In genomic region chr10:42273403-42273759, GRCm38 (mm10) we compare ENCODE assay signal across 9 mouse cellular contexts. TPM values are rescaled to one million over a fixed set of nuclear protein-coding genes. Genes with fewer than 3 reads are reported as not detected.
DNase-seq lines count a peak whose midpoint lies in the region; ATAC-seq and TF ChIP-seq lines count a peak whose summit lies in the region.
"Had no signal": no experiment of that assay in that cellular context is flagged by ENCODE, and none has a peak within 500 bp of the region (broad histone marks: within the 10 kb centered on the region; RNA-seq: fewer than 3 reads in every experiment).

No protein-coding gene starts in this region.

- H3K9me3 ChIP-seq in embryonic facial prominence, embryonic 15.5 days (replicated peaks), result no peaks in the 10 kb centered on the region
- no peaks in the 10 kb centered on the region for H3K9me3 ChIP-seq in intestine, embryonic 16.5 days (ENCODE audit: control insufficient read depth, low read length)
- no peaks in the 10 kb centered on the region for H3K9me3 ChIP-seq in neural tube, embryonic 13.5 days

- peak overlapping the region; percentile 95 for H3K4me2 ChIP-seq in embryonic facial prominence, embryonic 15.5 days (replicated peaks)
- peak overlapping the region; percentile 97 for H3K4me2 ChIP-seq in intestine, embryonic 16.5 days (ENCODE audit: low read depth, low read length)
- H3K4me2 ChIP-seq in neural tube, embryonic 13.5 days, result peak overlapping the region; percentile 98

- peaks cover 32% of the 10 kb centered on the region for H3K4me1 ChIP-seq in liver, adult 2 months (ENCODE audit: control insufficient read depth, insufficient read depth, low read length)
- H3K4me1 ChIP-seq in embryonic facial prominence, embryonic 15.5 days, result peaks cover 47% of the 10 kb centered on the region
- peaks cover 46% of the 10 kb centered on the region for H3K4me1 ChIP-seq in intestine, embryonic 16.5 days (ENCODE audit: control insufficient read depth, insufficient read depth, low read length)
- peaks cover 43% of the 10 kb centered on the region for H3K4me1 ChIP-seq in neural tube, embryonic 13.5 days (replicated peaks)

- 43% methylated on average over 6 of the region's 6 CpGs for WGBS in liver, adult 2 months
- 72% methylated on average over 6 of the region's 6 CpGs for WGBS in embryonic facial prominence, embryonic 15.5 days
- 74% methylated on average over 6 of the region's 6 CpGs for WGBS in intestine, embryonic 16.5 days
- 65% methylated on average over 6 of the region's 6 CpGs for WGBS in neural tube, embryonic 13.5 days

- peaks cover 28% of the 10 kb centered on the region; the same call in 1 of the 2 replicates for H3K79me2 ChIP-seq in liver, adult 2 months (ENCODE audit: control insufficient read depth, insufficient read depth, low read length)

- no peak for TF ChIP-seq CTCF in liver, adult 2 months (IDR thresholded peaks at IDR 0.05; ENCODE audit: low read depth, low read length)

- H3K36me3 ChIP-seq in liver, adult 2 months (ENCODE audit: control insufficient read depth, insufficient read depth, low read length), result peaks cover 6% of the 10 kb centered on the region; the same call in 1 of the 2 replicates
- H3K36me3 ChIP-seq in embryonic facial prominence, embryonic 15.5 days, result 0 out of 2 replicates have a peak, but pooled peaks cover 4% of the 10 kb centered on the region
- no peaks in the 10 kb centered on the region for H3K36me3 ChIP-seq in intestine, embryonic 16.5 days (ENCODE audit: control insufficient read depth, insufficient read depth, low read length)
- H3K36me3 ChIP-seq in neural tube, embryonic 13.5 days, result no peaks in the 10 kb centered on the region

- DNase-seq in liver, adult 2 months (ENCODE audit: extremely low read depth, low read depth, low spot score), result no peak
- DNase-seq in liver, result no peak
- no peak for DNase-seq in layer of hippocampus, adult 9-11 months
- no peak for DNase-seq in thymus, postnatal 14 days
- DNase-seq in cerebellum, postnatal 4 days (ENCODE audit: low spot score in 2 of 2), result no peak
- DNase-seq: right cerebral cortex, postnatal 4 days had no signal

- H3K4me3 ChIP-seq in liver, adult 2 months (ENCODE audit: insufficient read depth, low read depth, low read length), result peak overlapping the region; percentile 52
- H3K4me3 ChIP-seq in embryonic facial prominence, embryonic 15.5 days (replicated peaks), result peak overlapping the region; percentile 80
- peak overlapping the region; percentile 82 for H3K4me3 ChIP-seq in intestine, embryonic 16.5 days (ENCODE audit: low read length)
- H3K4me3 ChIP-seq in neural tube, embryonic 13.5 days, result peak overlapping the region; percentile 83

- TF ChIP-seq POLR2A in liver, adult 2 months (IDR thresholded peaks at IDR 0.05; ENCODE audit: extremely low read depth, insufficient read depth, low read length), result no peak

- no peak for ATAC-seq in embryonic facial prominence, embryonic 15.5 days (ENCODE audit: insufficient number of reproducible peaks, low FRiP score, low TSS enrichment, low read depth)
- no peak for ATAC-seq in intestine, embryonic 16.5 days
- no peak for ATAC-seq in neural tube, embryonic 13.5 days (ENCODE audit: low read depth)

- H3K9ac ChIP-seq in liver, adult 2 months (ENCODE audit: low read depth, low read length), result peak overlapping the region; percentile 52
- no peak overlapping the region for H3K9ac ChIP-seq in embryonic facial prominence, embryonic 15.5 days
- peak overlapping the region; percentile 42 for H3K9ac ChIP-seq in intestine, embryonic 16.5 days (ENCODE audit: low read depth, low read length)
- H3K9ac ChIP-seq in neural tube, embryonic 13.5 days, result peak overlapping the region; percentile 89

- H3K27ac ChIP-seq in liver, adult 2 months (replicated peaks; ENCODE audit: insufficient read depth, low read depth, low read length), result peak overlapping the region; percentile 69
- no peak overlapping the region for H3K27ac ChIP-seq in embryonic facial prominence, embryonic 15.5 days (replicated peaks)
- H3K27ac ChIP-seq in intestine, embryonic 16.5 days (ENCODE audit: low read length), result peak overlapping the region; percentile 33; the same call in 1 of the 2 replicates
- no peak overlapping the region for H3K27ac ChIP-seq in neural tube, embryonic 13.5 days (replicated peaks)

- H3K27me3 ChIP-seq in liver, adult 2 months (ENCODE audit: control insufficient read depth, insufficient read depth, low read length), result no peaks in the 10 kb centered on the region
- no peaks in the 10 kb centered on the region for H3K27me3 ChIP-seq in embryonic facial prominence, embryonic 15.5 days
- no peaks in the 10 kb centered on the region for H3K27me3 ChIP-seq in intestine, embryonic 16.5 days (replicated peaks; ENCODE audit: control insufficient read depth, insufficient read depth, low read length)
- peaks cover 16% of the 10 kb centered on the region; the same call in 1 of the 2 replicates for H3K27me3 ChIP-seq in neural tube, embryonic 13.5 days

RNA-seq across cellular contexts. Expression of gene Foxo3, which starts 3.2 kb away (rescaled TPM):
- total RNA-seq in liver, adult 2 months (2014; rRNA removed), result 34.2 and 35.4 TPM in 2 replicates
- 17.0 and 17.7 TPM in 2 replicates for polyA plus RNA-seq in liver, adult 2 months (2012; rRNA removed)
- 9.4 and 10.0 TPM in 2 replicates for polyA plus RNA-seq in embryonic facial prominence, embryonic 15.5 days (2015; fragmentation: Nextera tagmentation; extraction: Ambion mirVana)
- polyA plus RNA-seq in intestine, embryonic 16.5 days (2015; fragmentation: Nextera tagmentation; extraction: Ambion mirVana), result 4.8 and 5.6 TPM in 2 replicates
- 4.2 and 4.9 TPM in 2 replicates for polyA plus RNA-seq in neural tube, embryonic 13.5 days (2015; fragmentation: Nextera tagmentation; extraction: Ambion mirVana)

Comparison
In these comparisons a context has a peak if more than half of its experiments do, and no peak if none do; other contexts are left out.
1. H3K27ac ChIP-seq: peak in liver, adult 2 months (single experiment) and intestine, embryonic 16.5 days (single experiment); none in embryonic facial prominence, embryonic 15.5 days (single experiment) and neural tube, embryonic 13.5 days (single experiment).
2. Peak in every context shown above with its lines, with median percentiles within 50 percentile points of each other: H3K4me3 ChIP-seq and H3K4me2 ChIP-seq.